Mouse (Mus musculus) Patski (cell line): ENCODE data around the gene Tcp11. TPM values are rescaled to one million over a fixed set of nuclear protein-coding genes. Genes with fewer than 3 reads are reported as not detected.
A peak's percentile ranks its signal among the peaks of the same experiment; 100 is the strongest.

Source experiments
- ATAC-seq: fragments of 100-300 bp; one replicate; pipeline ENCODE4 v1.8.0; 2021
- CTCF ChIA-PET: fragments of 350-600 bp; sonication (Branson Sonifier 250); formaldehyde crosslinking; loops from one replicate; lab custom pipeline; 2022; ENCODE audit warnings: inconsistent platforms; lab: Charles Lee
- POLR2A ChIA-PET: fragments of 350-600 bp; sonication (Branson Sonifier 250); formaldehyde crosslinking; loops from one replicate; lab custom pipeline; 2022; ENCODE audit warnings: antibody characterized with exemption, inconsistent platforms; lab: Charles Lee
- DNase-seq: peaks from one replicate; pipeline ENCODE4 v3.0.0-alpha.2; 2011; ENCODE audit warnings: low read depth, low spot score
- H3K27me3 ChIP-seq: fragments of 371-371 bp; one replicate; pipeline ENCODE4 v1.5.1; 2021
- CTCF ChIP-seq: fragments of 100-300 bp; IDR thresholded peaks from one replicate; pipeline ENCODE4 v1.5.1; 2021
- in situ Hi-C: fragments of 300-500 bp; cut with MboI; formaldehyde crosslinking; loops from 3 replicates; pipeline ENCODE4 v1.11.1; 2018; ENCODE audit warnings: low pct_unique_long_range_greater_than_20kb, mixed read lengths
- polyA plus RNA-seq: library from polyadenylated mRNA; unstranded; gene quantifications from one replicate; pipeline ENCODE4 v1.2.3, GENCODE M21; 2021

Tcp11 gene
- polyA plus RNA-seq, 1 experiment from 2014 or later: 0.05 TPM

DNA sequence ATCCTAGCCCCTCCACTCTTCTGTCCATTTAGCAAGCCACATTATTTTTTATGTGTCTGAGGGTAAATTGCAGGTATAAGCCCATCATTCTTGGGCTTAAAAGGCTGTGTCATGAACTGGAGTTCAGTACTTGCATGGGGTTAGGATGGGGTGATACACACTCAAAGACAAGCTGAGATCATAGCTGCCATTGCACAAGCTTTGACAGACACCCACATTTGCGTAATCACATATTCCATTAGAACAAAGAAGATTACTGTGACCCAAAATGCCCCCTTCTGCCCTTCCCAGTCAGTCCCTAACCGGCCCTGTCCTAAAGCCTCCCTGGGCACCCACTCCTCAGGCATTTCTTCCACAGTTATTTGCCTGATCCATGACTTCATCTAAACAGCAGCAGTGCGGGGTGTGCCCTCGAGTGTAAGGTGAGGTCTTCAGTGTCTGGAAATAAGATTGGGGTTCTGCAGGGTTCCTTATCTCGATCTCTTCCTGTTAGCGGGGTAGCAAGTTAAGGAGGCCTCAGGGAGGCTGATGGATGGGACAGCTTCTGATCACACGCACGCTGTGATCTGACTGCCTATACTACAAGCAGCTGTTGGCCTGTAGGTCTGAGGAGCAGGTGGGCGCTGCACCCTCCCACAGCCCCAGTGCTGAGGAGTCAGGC is 49.0 kb downstream of the Tcp11 start:
- CTCF ChIA-PET: no interaction called here

DNA sequence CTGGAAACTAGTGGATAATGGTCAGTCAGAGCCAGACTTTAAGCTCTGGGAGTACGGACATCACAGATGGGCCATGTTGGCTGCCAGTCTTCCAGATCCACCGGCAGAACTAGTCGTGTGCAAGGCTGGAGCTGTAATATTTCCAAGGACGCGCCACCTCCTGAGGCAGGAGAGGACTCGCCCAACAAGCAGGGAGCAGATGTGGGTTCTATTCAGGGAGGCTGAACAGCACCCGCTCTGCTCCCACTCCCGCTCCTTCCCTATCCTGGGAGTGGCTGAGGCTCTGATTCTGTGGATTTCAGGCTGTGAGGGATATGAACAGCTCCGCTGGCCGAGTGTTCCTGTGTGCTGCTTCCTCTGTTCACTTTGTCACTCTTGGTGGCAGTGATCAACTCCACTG is 50.0 kb downstream of the Tcp11 start:
- POLR2A ChIA-PET: no interaction called here
- ATAC-seq: no peak
- no peaks in the 10 kb centered on the region for H3K27me3 ChIP-seq
- in situ Hi-C loops: no loop called here
- CTCF ChIA-PET: no interaction called here
- TF ChIP-seq CTCF: no peak
- no peak for DNase-seq

More for the DNA sequence above, 49.0 kb downstream of the Tcp11 start:
- in situ Hi-C loops: no loop called here
- no peak for TF ChIP-seq CTCF
- DNase-seq (no peak), ATAC-seq (no peak)
- POLR2A ChIA-PET: no interaction called here
- no peaks in the 10 kb centered on the region for H3K27me3 ChIP-seq

DNA sequence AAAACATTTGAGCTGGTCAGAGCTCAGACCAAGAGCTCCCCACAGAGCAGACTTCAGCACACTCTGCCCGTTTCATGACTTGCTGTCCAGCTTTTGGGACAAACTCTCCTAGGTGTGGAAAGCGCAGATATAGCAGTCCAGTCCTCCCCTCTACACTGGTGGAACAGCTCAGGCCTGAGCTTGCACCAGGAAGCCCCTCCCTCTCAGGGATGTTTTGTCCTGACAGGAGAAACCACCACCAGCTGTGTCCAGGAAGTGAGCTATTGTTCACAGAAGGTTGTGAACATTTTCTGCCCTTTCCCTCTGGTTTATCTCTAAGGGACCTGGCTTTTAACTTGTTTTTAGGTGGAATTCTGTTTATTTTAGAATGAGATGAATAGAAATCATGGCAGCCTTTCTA is 51.1 kb downstream of the Tcp11 start:
- in situ Hi-C loops: no loop called here
- DNase-seq: no peak
- H3K27me3 ChIP-seq: no peaks in the 10 kb centered on the region
- ChIA-PET CTCF (interaction anchor here (0.9 to 1.3 kb wide), 2 partner anchors 20 to 42 kb away, joined by 3 to 5 read pairs; no protein-coding TSS in a partner anchor), POLR2A (no interaction called here)
- ATAC-seq: no peak
- no peak for TF ChIP-seq CTCF

DNA sequence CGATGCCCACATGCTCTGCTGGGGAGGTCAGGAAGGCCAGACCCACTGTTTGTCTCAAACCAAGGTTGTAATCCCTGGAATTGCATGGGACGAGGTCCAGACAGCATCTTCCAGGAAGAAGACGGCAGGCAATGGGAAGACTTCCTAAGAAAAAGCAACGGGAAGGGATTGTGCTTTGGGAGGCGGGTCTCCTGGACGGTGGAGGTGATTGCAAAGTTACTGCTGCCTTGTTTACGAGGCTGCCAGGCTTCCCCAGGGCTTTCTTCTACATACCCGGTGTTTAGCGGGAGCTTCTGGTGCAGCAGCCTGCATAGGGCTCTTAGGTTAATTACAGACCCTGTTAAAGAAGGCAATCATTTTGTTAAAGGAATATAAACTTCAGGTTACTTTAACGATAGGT is 52.2 kb downstream of the Tcp11 start:
- H3K27me3 ChIP-seq: no peaks in the 10 kb centered on the region
- ChIA-PET POLR2A (no interaction called here), CTCF (no interaction called here)
- TF ChIP-seq CTCF: no peak
- no peak for ATAC-seq
- in situ Hi-C loops: no loop called here
- no peak for DNase-seq

DNA sequence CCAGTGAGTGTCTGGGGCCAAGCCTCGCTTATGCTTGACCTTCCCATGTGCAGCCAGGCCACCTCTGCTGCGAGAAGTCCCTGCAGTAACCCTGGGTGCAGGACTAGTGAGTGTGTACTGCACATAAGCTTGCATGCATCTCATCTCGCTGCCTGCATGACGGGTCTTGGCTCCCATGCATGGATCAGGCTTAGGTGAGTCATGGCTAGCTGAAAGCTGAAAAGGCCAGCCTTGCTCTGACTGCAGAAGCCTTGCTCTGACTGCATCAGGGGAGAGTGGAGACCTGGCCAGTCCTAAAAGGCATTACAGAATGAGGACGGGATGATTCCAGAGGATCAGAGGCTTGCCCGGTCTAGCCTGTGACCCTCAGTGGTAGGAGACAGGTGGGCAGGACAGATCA is 53.2 kb downstream of the Tcp11 start:
- H3K27me3 ChIP-seq: no peaks in the 10 kb centered on the region
- TF ChIP-seq CTCF: no peak
- ATAC-seq (no peak), DNase-seq (no peak)
- in situ Hi-C loops: no loop called here
- ChIA-PET POLR2A (no interaction called here), CTCF (no interaction called here)

DNA sequence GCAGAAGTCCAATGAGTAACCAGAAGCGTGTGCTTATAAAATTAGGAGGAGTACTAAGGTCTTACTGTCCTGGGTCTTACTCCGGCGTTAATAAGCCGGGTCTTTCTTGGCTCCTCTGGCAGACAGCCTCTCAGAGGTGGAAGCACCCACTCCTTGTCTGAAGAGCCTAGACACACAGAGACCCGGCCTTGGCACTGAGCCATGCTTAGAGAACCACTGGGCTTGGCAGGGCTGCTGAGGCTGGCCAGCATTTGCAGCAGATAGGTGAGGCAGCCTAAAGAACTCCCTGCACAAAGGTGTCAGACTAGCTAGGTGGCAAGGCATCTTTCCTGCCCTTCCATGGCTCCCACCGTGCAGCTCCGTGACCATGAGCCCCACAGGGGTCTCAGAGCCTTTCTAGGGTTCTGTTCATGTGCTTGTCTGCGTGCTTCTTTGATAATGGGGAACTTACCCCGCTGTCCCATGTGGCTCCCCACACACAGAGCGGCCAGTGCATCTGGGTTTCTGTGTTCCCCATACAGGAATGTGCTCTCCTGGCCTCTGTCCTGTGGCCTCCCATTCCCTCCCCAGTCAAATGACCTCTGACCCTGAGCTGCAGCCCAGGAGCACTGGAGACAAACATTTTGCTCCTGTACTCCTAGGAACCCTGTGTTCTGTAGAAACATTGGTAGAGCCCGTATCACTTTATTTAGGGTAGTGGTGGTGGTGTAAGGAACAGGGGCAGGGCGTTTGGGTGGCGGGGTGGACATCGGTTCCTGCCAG is 54.1 kb downstream of the Tcp11 start:
- in situ Hi-C loops: no loop called here
- no peaks in the 10 kb centered on the region for H3K27me3 ChIP-seq
- no peak for TF ChIP-seq CTCF
- CTCF ChIA-PET: interaction anchor here (1.7 kb wide), 1 partner anchor 13 kb away, joined by 3 read pairs; no protein-coding TSS in a partner anchor
- ATAC-seq (no peak), DNase-seq (no peak)
- POLR2A ChIA-PET: no interaction called here

DNA sequence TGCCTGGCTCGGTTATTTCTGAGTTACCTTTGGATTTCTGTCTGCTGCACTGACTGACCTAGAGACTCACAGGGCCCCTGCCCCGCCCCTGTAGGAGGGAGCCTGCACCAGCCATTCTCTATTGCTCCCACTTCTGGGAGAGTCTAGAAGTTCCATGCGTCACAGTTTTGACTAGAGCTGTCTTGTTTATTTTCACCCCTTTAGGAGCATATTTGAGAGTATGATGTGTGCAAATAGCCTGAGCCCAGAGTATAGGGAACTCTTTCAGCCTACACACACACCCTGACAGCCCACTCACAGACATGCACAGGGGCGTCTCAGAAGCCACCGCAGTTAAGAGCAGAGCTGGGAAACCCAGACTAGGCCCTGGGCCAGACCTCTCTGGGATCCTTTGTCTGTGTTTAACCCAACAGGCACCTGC is 54.9 kb downstream of the Tcp11 start:
- in situ Hi-C loops: no loop called here
- POLR2A ChIA-PET: no interaction called here
- H3K27me3 ChIP-seq: no peaks in the 10 kb centered on the region
- CTCF ChIA-PET: interaction anchor here (1.7 kb wide), 1 partner anchor 14 kb away, joined by 3 read pairs; no protein-coding TSS in a partner anchor
- no peak for TF ChIP-seq CTCF
- DNase-seq: no peak
- no peak for ATAC-seq

DNA sequence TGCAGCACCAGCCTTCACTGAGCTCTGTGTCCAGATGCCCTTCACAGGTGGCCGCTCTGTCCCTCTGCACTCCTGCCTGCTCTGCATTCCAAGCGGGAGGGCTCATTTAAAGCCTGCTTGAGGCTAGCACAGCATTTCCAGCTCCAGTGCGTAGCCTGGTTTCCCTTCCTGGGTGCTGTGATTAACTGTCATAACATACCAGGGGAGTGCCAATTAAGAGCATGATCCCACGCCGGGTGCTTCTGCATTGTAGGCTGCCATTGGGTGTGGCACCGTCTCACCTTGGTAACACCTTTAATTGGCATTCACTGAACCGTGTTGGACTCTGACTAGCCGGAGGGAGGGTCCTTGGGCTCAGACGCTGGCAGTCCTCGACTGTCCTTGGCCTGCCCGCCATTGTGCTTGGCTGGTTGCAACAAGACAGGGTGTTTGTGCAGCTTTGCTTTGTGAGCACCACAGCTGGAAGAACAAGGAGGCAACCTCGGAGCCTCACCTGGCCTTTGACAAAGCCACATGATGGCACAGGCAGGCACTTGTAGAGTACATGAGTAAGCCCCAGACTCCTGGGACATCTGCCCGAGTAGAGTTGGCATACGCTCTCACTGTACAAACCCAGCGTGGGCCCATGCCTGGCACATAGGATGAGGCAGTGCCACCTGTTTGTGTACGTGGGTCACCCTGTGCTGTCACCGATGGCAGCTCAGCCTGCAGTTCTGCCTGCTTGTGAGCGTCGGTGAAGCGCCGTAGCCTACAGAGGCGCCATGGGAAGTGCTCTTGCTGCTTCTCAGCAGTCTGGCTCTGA is 57.4 kb downstream of the Tcp11 start:
- no peak for DNase-seq
- ChIA-PET POLR2A (interaction anchor here (1.0 kb wide), 1 partner anchor 46 kb away, joined by 3 read pairs; no protein-coding TSS in a partner anchor), CTCF (interaction anchor here (0.8 to 1.1 kb wide), 2 partner anchors 10 to 38 kb away, joined by 3 to 4 read pairs; no protein-coding TSS in a partner anchor)
- peak; percentile 20 for ATAC-seq
- H3K27me3 ChIP-seq: no peaks in the 10 kb centered on the region
- in situ Hi-C loops: no loop called here
- TF ChIP-seq CTCF: no peak

DNA sequence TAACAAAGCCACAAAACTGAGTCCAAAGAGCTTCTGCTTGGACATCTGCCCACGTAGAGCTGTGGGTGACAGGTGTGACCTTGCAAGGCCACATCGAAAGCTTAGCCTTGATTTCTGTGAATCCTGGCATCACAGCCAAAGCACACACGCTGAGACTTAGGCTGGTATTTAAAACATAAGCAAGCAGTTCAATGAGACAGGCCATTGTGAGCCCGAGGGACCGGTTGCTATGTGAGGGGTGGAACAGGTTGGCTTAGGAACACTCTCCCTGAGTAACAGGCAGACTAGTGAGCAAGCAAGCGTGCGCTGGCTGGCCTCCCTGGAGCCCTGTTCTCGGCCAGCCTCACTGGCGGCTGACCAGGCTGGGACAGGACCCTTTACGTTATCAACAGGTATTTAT is 58.5 kb downstream of the Tcp11 start:
- ATAC-seq (no peak), DNase-seq (no peak)
- no peak for TF ChIP-seq CTCF
- ChIA-PET POLR2A (interaction anchor here (1.0 kb wide), 1 partner anchor 47 kb away, joined by 3 read pairs; no protein-coding TSS in a partner anchor), CTCF (interaction anchor here (1.1 to 1.5 kb wide), 3 partner anchors 8 to 63 kb away, joined by 3 to 4 read pairs (median 4); no protein-coding TSS in a partner anchor)
- no peaks in the 10 kb centered on the region for H3K27me3 ChIP-seq
- in situ Hi-C loops: no loop called here
